Mouse (Mus musculus) E14TG2a.4 (cell line): ENCODE data around the gene Aldob.

ENCODE experiments used
- CTCF ChIP-seq: conservative IDR thresholded peaks from 2 replicates; pipeline ENCODE4 v1.5.1; 2014; ENCODE audit warnings: low read length
- NANOG ChIP-seq: IDR thresholded peaks from 2 replicates; pipeline ENCODE4 v1.6.1; 2014; ENCODE audit warnings: borderline replicate concordance, low read length, mixed read lengths
- POU5F1 ChIP-seq: IDR thresholded peaks from 2 replicates; pipeline ENCODE4 v1.6.1; 2014; ENCODE audit warnings: low read length, borderline replicate concordance

- no peak for TF ChIP-seq CTCF
- TF ChIP-seq POU5F1 = no peak
- TF ChIP-seq NANOG = no peak
Measured at GRCm38 (mm10) chr4:49546026-49546425, 3.3 kb downstream of the Aldob start.
